Mouse (Mus musculus): ENCODE measurements around the gene Tmem245. TPM values are rescaled to one million over a fixed set of nuclear protein-coding genes. Genes with fewer than 3 reads are reported as not detected.
"Not testable (repeated sequence)": the region's sequence is repeated elsewhere in the genome, so short reads cannot be mapped to it uniquely, and the experiment has no call there.

Gene Tmem245
- polyA plus RNA-seq, 1 experiment from 2014 or later = 11.6 TPM

DNA sequence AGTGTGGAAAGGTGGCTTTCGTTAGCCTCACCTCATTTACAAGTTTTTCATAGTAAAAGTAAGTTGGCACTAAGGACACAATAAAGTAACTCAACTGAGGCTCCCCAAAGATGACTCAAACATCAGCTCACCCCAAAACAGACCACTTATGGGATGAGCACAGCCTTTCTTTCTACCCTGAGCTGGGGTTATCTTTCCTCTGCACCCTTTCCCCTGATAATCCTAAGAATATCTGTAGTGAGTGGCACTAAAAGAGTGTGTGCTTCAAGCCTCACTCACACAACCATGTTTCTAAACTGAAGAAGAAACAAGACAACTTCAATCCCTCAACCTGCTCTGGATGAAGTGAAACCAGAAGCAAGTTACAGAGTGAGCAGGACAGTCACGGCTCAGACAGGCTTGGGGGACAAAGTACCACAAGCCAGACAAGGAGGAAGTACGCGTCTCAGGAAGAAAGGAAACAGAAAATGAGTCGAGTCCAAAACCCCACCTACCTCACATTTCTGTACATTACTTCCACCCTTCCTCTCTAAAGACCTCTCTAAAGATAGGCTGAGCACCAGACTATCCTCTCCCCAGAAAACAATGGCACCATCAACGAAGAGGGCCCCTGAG is 54.6 kb downstream of the Tmem245 start:
- H3K27me3 ChIP-seq = no peaks in the 10 kb centered on the region
- no peak overlapping the region for H3K27ac ChIP-seq
- H3K4me3 ChIP-seq = no peak overlapping the region
- no peaks in the 10 kb centered on the region for H3K9me3 ChIP-seq
- no peak overlapping the region for H3K9ac ChIP-seq
- peaks cover 70% of the 10 kb centered on the region for H3K36me3 ChIP-seq
- no peaks in the 10 kb centered on the region for H3K4me1 ChIP-seq
- ATAC-seq (ENCODE audit: low FRiP score, low read depth) = no peak
- 90% methylated on average over 6 of the region's 6 CpGs for WGBS
- no peak overlapping the region for H3K4me2 ChIP-seq (replicated peaks)

GRCm38 (mm10) chr4:56888483-56888882 is 58.8 kb downstream of the Tmem245 start:
- no peak overlapping the region for H3K27ac ChIP-seq
- no peak overlapping the region for H3K9ac ChIP-seq
- no peaks in the 10 kb centered on the region for H3K9me3 ChIP-seq
- H3K4me3 ChIP-seq = no peak overlapping the region
- H3K27me3 ChIP-seq = no peaks in the 10 kb centered on the region
- no peaks in the 10 kb centered on the region for H3K4me1 ChIP-seq
- WGBS = 76% methylated on average over 5 of the region's 5 CpGs
- H3K4me2 ChIP-seq (replicated peaks) = no peak overlapping the region
- peaks cover 67% of the 10 kb centered on the region for H3K36me3 ChIP-seq
- ATAC-seq (ENCODE audit: low FRiP score, low read depth) = no peak

GRCm38 (mm10) chr4:56886286-56886979 is 60.8 kb downstream of the Tmem245 start:
- Histone ChIP-seq H3K4me1 (no peaks in the 10 kb centered on the region), H3K9ac (no peak overlapping the region), H3K4me2 (replicated peaks) (no peak overlapping the region), H3K27ac (no peak overlapping the region), H3K36me3 (peaks cover 75% of the 10 kb centered on the region), H3K27me3 (no peaks in the 10 kb centered on the region), H3K4me3 (no peak overlapping the region), H3K9me3 (no peaks in the 10 kb centered on the region)
- ATAC-seq (ENCODE audit: low FRiP score, low read depth) = no peak
- WGBS = 87% methylated on average over 6 of the region's 6 CpGs

GRCm38 (mm10) chr4:56880036-56880703 is 67.1 kb downstream of the Tmem245 start:
- no peaks in the 10 kb centered on the region for H3K4me1 ChIP-seq
- H3K27ac ChIP-seq = no peak overlapping the region

GRCm38 (mm10) chr4:56878971-56879370 is 68.3 kb downstream of the Tmem245 start:
- WGBS = 85% methylated on average over 7 of the region's 7 CpGs
- peak; percentile 57; the same call in 1 of the 2 replicates for ATAC-seq (ENCODE audit: low FRiP score, low read depth)
- H3K27me3 ChIP-seq = no peaks in the 10 kb centered on the region

More at GRCm38 (mm10) chr4:56880036-56880703, 67.1 kb downstream of the Tmem245 start:
- Histone ChIP-seq H3K9me3 (no peaks in the 10 kb centered on the region), H3K4me3 (no peak overlapping the region), H3K36me3 (peaks cover 58% of the 10 kb centered on the region), H3K27me3 (no peaks in the 10 kb centered on the region), H3K4me2 (replicated peaks) (no peak overlapping the region), H3K9ac (no peak overlapping the region)
- no peak for ATAC-seq (ENCODE audit: low FRiP score, low read depth)
- WGBS = 89% methylated on average over 11 of the region's 11 CpGs

GRCm38 (mm10) chr4:56870541-56870940 is 76.7 kb downstream of the Tmem245 start:
- WGBS = 96% methylated on average over 11 of the region's 11 CpGs
- ATAC-seq (ENCODE audit: low FRiP score, low read depth) = not testable (repeated sequence)

More at GRCm38 (mm10) chr4:56878971-56879370, 68.3 kb downstream of the Tmem245 start:
- Histone ChIP-seq H3K4me2 (replicated peaks) (no peak overlapping the region), H3K9ac (no peak overlapping the region), H3K36me3 (peaks cover 54% of the 10 kb centered on the region), H3K27ac (no peak overlapping the region), H3K4me3 (no peak overlapping the region), H3K4me1 (no peaks in the 10 kb centered on the region), H3K9me3 (no peaks in the 10 kb centered on the region)

DNA sequence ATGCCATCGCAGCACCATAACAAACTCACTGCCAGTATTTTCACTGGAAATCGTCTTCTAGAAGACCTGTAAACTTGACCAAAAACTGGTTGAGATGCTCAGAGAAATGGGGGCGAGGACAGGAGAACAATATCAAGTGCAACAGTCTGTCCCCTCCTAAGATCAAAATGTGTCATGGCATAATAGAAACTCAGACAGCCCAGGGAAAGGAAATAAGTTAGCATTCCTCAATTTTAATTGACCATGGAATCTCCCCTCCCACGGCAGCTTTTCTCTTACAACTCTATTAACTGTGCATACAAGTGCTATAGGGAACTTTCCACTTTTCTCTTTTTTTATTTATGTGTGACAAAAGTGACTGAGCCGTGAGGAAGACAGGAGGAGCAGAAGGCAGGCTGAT is 79.5 kb downstream of the Tmem245 start:
- H3K9ac ChIP-seq = no peak overlapping the region
- H3K36me3 ChIP-seq = peaks cover 16% of the 10 kb centered on the region
- ATAC-seq (ENCODE audit: low FRiP score, low read depth) = no peak
- H3K4me3 ChIP-seq = no peak overlapping the region
- H3K4me2 ChIP-seq (replicated peaks) = no peak overlapping the region
- no peaks in the 10 kb centered on the region for H3K27me3 ChIP-seq
- H3K9me3 ChIP-seq = no peaks in the 10 kb centered on the region
- WGBS = 74% methylated on average over 5 of the region's 5 CpGs
- no peak overlapping the region for H3K27ac ChIP-seq
- peaks cover 12% of the 10 kb centered on the region for H3K4me1 ChIP-seq

More at GRCm38 (mm10) chr4:56870541-56870940, 76.7 kb downstream of the Tmem245 start:
- H3K9ac ChIP-seq; H3K27me3 ChIP-seq; H3K4me2 ChIP-seq (replicated peaks); H3K4me1 ChIP-seq; H3K4me3 ChIP-seq; H3K27ac ChIP-seq; H3K9me3 ChIP-seq: not testable (repeated sequence)
- H3K36me3 ChIP-seq = peaks cover 32% of the 10 kb centered on the region

DNA sequence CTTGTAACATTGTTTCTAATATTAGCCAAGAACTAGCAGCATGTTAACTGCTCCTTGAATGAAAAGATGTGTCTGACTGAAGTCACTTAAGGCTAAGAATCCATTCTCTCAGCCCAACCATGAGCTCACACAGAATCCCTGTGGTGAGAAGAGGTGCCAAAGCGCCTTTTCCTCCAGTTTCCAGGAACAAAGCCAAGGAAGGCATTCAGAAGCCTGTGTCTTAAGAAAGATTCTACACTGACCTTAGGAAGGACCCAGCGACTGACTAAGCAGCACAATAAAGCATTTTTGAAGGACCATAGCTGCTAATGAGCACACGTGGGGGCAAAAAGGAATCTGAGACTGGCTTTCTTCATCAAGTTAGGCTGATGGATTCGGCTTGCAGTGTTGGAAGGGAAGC is 81.3 kb downstream of the Tmem245 start:
- no peak overlapping the region for H3K9ac ChIP-seq
- no peaks in the 10 kb centered on the region for H3K9me3 ChIP-seq
- no peaks in the 10 kb centered on the region for H3K27me3 ChIP-seq
- no peak overlapping the region for H3K4me3 ChIP-seq
- no peak overlapping the region for H3K4me2 ChIP-seq (replicated peaks)
- peaks cover 1% of the 10 kb centered on the region; the same call in 1 of the 2 replicates for H3K36me3 ChIP-seq
- H3K4me1 ChIP-seq = peaks cover 12% of the 10 kb centered on the region
- WGBS = 56% methylated on average over 4 of the region's 4 CpGs
- H3K27ac ChIP-seq = peak overlapping the region; percentile 33; the same call in 1 of the 2 replicates
- no peak for ATAC-seq (ENCODE audit: low FRiP score, low read depth)

GRCm38 (mm10) chr4:56865003-56865511 is 82.2 kb downstream of the Tmem245 start, which contains the start of gene Ctnnal1:
Ctnnal1 (minus strand) TSS chr4:56865188.
- Histone ChIP-seq H3K27me3 (no peaks in the 10 kb centered on the region), H3K4me3 (peak within 1 kb of the TSS; percentile 64), H3K4me2 (replicated peaks) (peak within 1 kb of the TSS; percentile 74), H3K27ac (peak within 1 kb of the TSS; percentile 87), H3K4me1 (peaks cover 12% of the 10 kb centered on the region), H3K36me3 (no peaks in the 10 kb centered on the region), H3K9me3 (no peaks in the 10 kb centered on the region), H3K9ac (peak within 1 kb of the TSS; percentile 85)
- under 1% methylated on average over 44 of the region's 45 CpGs for WGBS
- ATAC-seq (ENCODE audit: low FRiP score, low read depth) = peak; percentile 94

GRCm38 (mm10) chr4:56864417-56865001 is 82.7 kb downstream of the Tmem245 start:
- Histone ChIP-seq H3K36me3 (no peaks in the 10 kb centered on the region), H3K27ac (peak overlapping the region; percentile 87), H3K9me3 (no peaks in the 10 kb centered on the region), H3K4me3 (peak overlapping the region; percentile 64), H3K9ac (peak overlapping the region; percentile 85), H3K4me2 (replicated peaks) (peak overlapping the region; percentile 74), H3K4me1 (peaks cover 12% of the 10 kb centered on the region), H3K27me3 (no peaks in the 10 kb centered on the region)
- peak; percentile 69 for ATAC-seq (ENCODE audit: low FRiP score, low read depth)
- 0% methylated on average over 46 of the region's 49 CpGs for whole genome bisulfite sequencing

GRCm38 (mm10) chr4:56864016-56864415 is 83.2 kb downstream of the Tmem245 start:
- peak overlapping the region; percentile 85 for H3K9ac ChIP-seq
- H3K4me2 ChIP-seq (replicated peaks) = peak overlapping the region; percentile 74
- H3K27ac ChIP-seq = peak overlapping the region; percentile 87
- no peaks in the 10 kb centered on the region for H3K27me3 ChIP-seq
- H3K9me3 ChIP-seq = no peaks in the 10 kb centered on the region
- H3K4me1 ChIP-seq = peaks cover 12% of the 10 kb centered on the region
- peak overlapping the region; percentile 64 for H3K4me3 ChIP-seq
- ATAC-seq (ENCODE audit: low FRiP score, low read depth) = no peak
- no peaks in the 10 kb centered on the region for H3K36me3 ChIP-seq
- 39% methylated on average over 4 of the region's 4 CpGs for WGBS

Data from limb, embryonic 13.5 days (tissue).